8 mouse cellular contexts compared by ENCODE assay signal in the genomic region with DNA sequence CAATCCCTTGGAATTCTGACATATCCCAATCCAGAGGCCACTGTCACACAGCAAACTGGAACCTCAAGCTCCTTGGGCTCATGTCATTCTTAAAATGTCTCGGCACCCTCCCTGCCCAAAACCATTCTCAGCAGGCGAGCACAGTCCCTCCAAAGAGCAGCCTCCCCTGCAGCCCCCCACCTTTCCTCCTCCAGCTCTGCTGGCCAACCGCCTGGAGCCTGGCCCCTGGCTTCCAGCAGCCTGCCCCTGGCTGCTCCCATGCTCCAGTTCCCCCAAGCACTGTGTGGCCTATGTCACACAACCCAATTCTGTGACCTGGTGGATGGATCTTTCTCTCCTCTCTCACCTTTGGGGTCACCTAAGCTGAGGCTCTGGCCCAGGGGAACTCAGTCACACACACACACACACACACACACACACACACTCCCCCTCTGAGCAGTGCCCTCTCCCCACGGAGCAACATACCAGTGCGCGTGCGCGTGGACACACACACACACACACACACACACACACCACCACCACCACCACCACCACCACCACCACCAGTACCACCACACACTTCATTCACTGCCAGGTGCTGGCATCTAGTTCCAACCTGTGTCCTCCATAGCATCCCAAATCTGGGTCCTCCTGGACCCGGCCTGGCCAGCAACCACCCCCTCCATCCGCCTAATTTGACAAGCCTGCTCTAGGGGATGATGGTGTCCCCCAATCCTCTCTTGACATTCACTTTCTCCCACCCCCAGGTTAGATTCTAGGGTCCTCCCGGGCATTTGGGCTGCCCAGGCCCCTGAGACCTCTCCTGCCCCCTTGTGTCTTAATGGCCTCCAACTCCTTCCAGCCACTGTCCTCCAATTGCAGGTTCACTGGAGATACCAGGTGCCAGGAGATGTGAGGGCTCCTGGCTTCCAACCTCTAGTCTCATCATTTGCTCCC. TPM values are rescaled to one million over a fixed set of nuclear protein-coding genes. Genes with fewer than 3 reads are reported as not detected.
DNase-seq lines count a peak whose midpoint lies in the region; ATAC-seq lines count a peak whose summit lies in the region.
"Had no signal": no experiment of that assay in that cellular context is flagged by ENCODE, and none has a peak within 500 bp of the region (broad histone marks: within the 10 kb centered on the region; RNA-seq: fewer than 3 reads in every experiment).

No protein-coding gene starts in this region.

- H3K36me3 ChIP-seq in embryonic facial prominence, embryonic 14.5 days (ENCODE audit: control insufficient read depth, insufficient read depth, low read length), result no peaks in the 10 kb centered on the region
- no peaks in the 10 kb centered on the region for H3K36me3 ChIP-seq in limb, embryonic 11.5 days (ENCODE audit: control insufficient read depth, insufficient read depth, low read length)
- H3K36me3 ChIP-seq in stomach, embryonic 16.5 days (ENCODE audit: control insufficient read depth, insufficient read depth, low read length), result no peaks in the 10 kb centered on the region

- peak overlapping the region; percentile 54 for H3K4me3 ChIP-seq in embryonic facial prominence, embryonic 14.5 days (ENCODE audit: low read depth, low read length)
- H3K4me3 ChIP-seq in limb, embryonic 11.5 days (ENCODE audit: low read depth, low read length), result peak overlapping the region; percentile 57
- H3K4me3 ChIP-seq in stomach, embryonic 16.5 days (replicated peaks; ENCODE audit: low read length), result peak overlapping the region; percentile 61

- H3K27ac ChIP-seq in embryonic facial prominence, embryonic 14.5 days (replicated peaks; ENCODE audit: low read depth, low read length), result peak overlapping the region; percentile 45; the same call in 1 of the 2 replicates
- H3K27ac ChIP-seq in limb, embryonic 11.5 days (replicated peaks; ENCODE audit: low read depth, low read length), result no peak overlapping the region
- H3K27ac ChIP-seq in stomach, embryonic 16.5 days (ENCODE audit: low read length), result no peak overlapping the region
- H3K27ac ChIP-seq: macrophage had no signal

- H3K9ac ChIP-seq in embryonic facial prominence, embryonic 14.5 days (ENCODE audit: low read depth, low read length), result peak overlapping the region; percentile 75
- peak overlapping the region; percentile 61 for H3K9ac ChIP-seq in limb, embryonic 11.5 days (ENCODE audit: low read length)
- peak overlapping the region; percentile 85 for H3K9ac ChIP-seq in stomach, embryonic 16.5 days (ENCODE audit: low read length)

- WGBS in embryonic facial prominence, embryonic 14.5 days, result 66% methylated on average over 11 of the region's 11 CpGs
- WGBS in limb, embryonic 11.5 days, result 70% methylated on average over 11 of the region's 11 CpGs
- WGBS in stomach, embryonic 16.5 days, result 68% methylated on average over 11 of the region's 11 CpGs

- H3K27me3 ChIP-seq in embryonic facial prominence, embryonic 14.5 days (replicated peaks; ENCODE audit: control insufficient read depth, insufficient read depth, low read length), result no peaks in the 10 kb centered on the region
- no peaks in the 10 kb centered on the region for H3K27me3 ChIP-seq in limb, embryonic 11.5 days (ENCODE audit: control insufficient read depth, insufficient read depth, low read length)
- H3K27me3 ChIP-seq in stomach, embryonic 16.5 days (ENCODE audit: control insufficient read depth, insufficient read depth, low read length), result no peaks in the 10 kb centered on the region

- ATAC-seq in embryonic facial prominence, embryonic 14.5 days (ENCODE audit: low read depth), result no peak
- peak; percentile 15; the same call in 1 of the 2 replicates for ATAC-seq in limb, embryonic 11.5 days (ENCODE audit: insufficient number of reproducible peaks, low FRiP score, low TSS enrichment, low read depth)
- 0 out of 2 replicates have a peak, but pooled peaks have one; percentile 8 for ATAC-seq in stomach, embryonic 16.5 days (ENCODE audit: insufficient read depth, low FRiP score)

- peak; percentile 47 to 53 for DNase-seq in right cerebral cortex, adult 2 months (ENCODE audit: low spot score in 2 of 2)
- DNase-seq in right cerebral cortex, postnatal 25 days, result no peak
- no peak for DNase-seq in embryonic facial prominence, embryonic 14.5 days (ENCODE audit: low spot score)
- no peak for DNase-seq in limb, embryonic 11.5 days (ENCODE audit: low spot score)
- no peak for DNase-seq in lung, postnatal 36 days
- DNase-seq in urinary bladder, postnatal 4 days (ENCODE audit: low spot score in 2 of 2), result no peak

- no peaks in the 10 kb centered on the region for H3K9me3 ChIP-seq in embryonic facial prominence, embryonic 14.5 days (ENCODE audit: control insufficient read depth, low read length)
- H3K9me3 ChIP-seq in limb, embryonic 11.5 days (ENCODE audit: control insufficient read depth, low read length), result no peaks in the 10 kb centered on the region
- no peaks in the 10 kb centered on the region for H3K9me3 ChIP-seq in stomach, embryonic 16.5 days (replicated peaks; ENCODE audit: control insufficient read depth, low read length)

- peak overlapping the region; percentile 56 for H3K4me2 ChIP-seq in embryonic facial prominence, embryonic 14.5 days (ENCODE audit: low read depth, low read length)
- peak overlapping the region; percentile 66 for H3K4me2 ChIP-seq in limb, embryonic 11.5 days (ENCODE audit: low read depth, severe bottlenecking)
- H3K4me2 ChIP-seq in stomach, embryonic 16.5 days (ENCODE audit: low read depth, low read length), result peak overlapping the region; percentile 63

- peaks cover 5% of the 10 kb centered on the region for H3K4me1 ChIP-seq in embryonic facial prominence, embryonic 14.5 days (ENCODE audit: control insufficient read depth, insufficient read depth, low read length)
- peaks cover 18% of the 10 kb centered on the region for H3K4me1 ChIP-seq in limb, embryonic 11.5 days (ENCODE audit: control insufficient read depth, insufficient read depth, low read length)
- 0 out of 2 replicates have a peak, but pooled peaks cover 7% of the 10 kb centered on the region for H3K4me1 ChIP-seq in stomach, embryonic 16.5 days (ENCODE audit: control insufficient read depth, insufficient read depth, low read length)

RNA-seq across cellular contexts. Expression of a gene that starts 0.6 kb away (rescaled TPM):
- 28.0 and 38.1 TPM in 2 replicates for polyA plus RNA-seq in embryonic facial prominence, embryonic 14.5 days (2014; fragmentation: Nextera tagmentation; extraction: Ambion mirVana)
- polyA plus RNA-seq in limb, embryonic 11.5 days (2014; fragmentation: Nextera tagmentation; extraction: Ambion mirVana), result 16.0 and 17.3 TPM in 2 replicates
- polyA plus RNA-seq in stomach, embryonic 16.5 days (2015; fragmentation: Nextera tagmentation; extraction: Ambion mirVana), result 43.1 and 48.6 TPM in 2 replicates

RNA-seq across cellular contexts. Expression of a gene that starts 0.8 kb away (rescaled TPM):
- 3.4 and 5.2 TPM in 2 replicates for polyA plus RNA-seq in embryonic facial prominence, embryonic 14.5 days (2014; fragmentation: Nextera tagmentation; extraction: Ambion mirVana)
- polyA plus RNA-seq in limb, embryonic 11.5 days (2014; fragmentation: Nextera tagmentation; extraction: Ambion mirVana), result 6.7 and 8.0 TPM in 2 replicates
- polyA plus RNA-seq in stomach, embryonic 16.5 days (2015; fragmentation: Nextera tagmentation; extraction: Ambion mirVana), result 2.9 and 3.6 TPM in 2 replicates

RNA-seq across cellular contexts. Expression of a gene that starts 23.1 kb away (rescaled TPM):
- 22.2 and 23.5 TPM in 2 replicates for polyA plus RNA-seq in embryonic facial prominence, embryonic 14.5 days (2014; fragmentation: Nextera tagmentation; extraction: Ambion mirVana)
- 7.0 and 8.0 TPM in 2 replicates for polyA plus RNA-seq in limb, embryonic 11.5 days (2014; fragmentation: Nextera tagmentation; extraction: Ambion mirVana)
- polyA plus RNA-seq in stomach, embryonic 16.5 days (2015; fragmentation: Nextera tagmentation; extraction: Ambion mirVana), result 35.2 and 36.1 TPM in 2 replicates

RNA-seq across cellular contexts. Expression of a gene that starts 38.1 kb away (rescaled TPM):
- polyA plus RNA-seq in embryonic facial prominence, embryonic 14.5 days (2014; fragmentation: Nextera tagmentation; extraction: Ambion mirVana), result 0.43 TPM in 1 of 2 replicates, not detected in the other
- not detected in 2 replicates for polyA plus RNA-seq in limb, embryonic 11.5 days (2014; fragmentation: Nextera tagmentation; extraction: Ambion mirVana)
- not detected in 2 replicates for polyA plus RNA-seq in stomach, embryonic 16.5 days (2015; fragmentation: Nextera tagmentation; extraction: Ambion mirVana)

RNA-seq across cellular contexts. Expression of a gene that starts 47.0 kb away (rescaled TPM):
- 23.0 and 24.1 TPM in 2 replicates for polyA plus RNA-seq in embryonic facial prominence, embryonic 14.5 days (2014; fragmentation: Nextera tagmentation; extraction: Ambion mirVana)
- polyA plus RNA-seq in limb, embryonic 11.5 days (2014; fragmentation: Nextera tagmentation; extraction: Ambion mirVana), result 31.5 and 38.0 TPM in 2 replicates
- polyA plus RNA-seq in stomach, embryonic 16.5 days (2015; fragmentation: Nextera tagmentation; extraction: Ambion mirVana), result 10.5 and 16.4 TPM in 2 replicates

Comparison
In these comparisons a context has a peak if more than half of its experiments do, and no peak if none do; other contexts are left out.
1. DNase-seq: peak in right cerebral cortex, adult 2 months (2 of 2); none in right cerebral cortex, postnatal 25 days (single experiment), embryonic facial prominence, embryonic 14.5 days (single experiment), limb, embryonic 11.5 days (single experiment), lung, postnatal 36 days (single experiment) and urinary bladder, postnatal 4 days (0 of 2).
2. Peak in every context shown above with its lines, with median percentiles within 50 percentile points of each other: H3K4me2 ChIP-seq, H3K4me3 ChIP-seq and H3K9ac ChIP-seq.